Mouse (Mus musculus) liver, postnatal 0 days (tissue): ENCODE results near the gene Celf3. TPM values are rescaled to one million over a fixed set of nuclear protein-coding genes. Genes with fewer than 3 reads are reported as not detected.

Experiments
- ATAC-seq: fragments of 200-750 bp; cut with Nextera tagmentation; 2 replicates; pipeline ENCODE4 v1.8.0; 2017; ENCODE audit warnings: mild to moderate bottlenecking, moderate library complexity
- DNase-seq: peaks from one replicate; pipeline ENCODE4 v3.0.0-alpha.2; 2016
- H3K27ac ChIP-seq: fragments of 300-500 bp; sonication (generic); 2 replicates; pipeline ENCODE4 v1.5.1; 2014; ENCODE audit warnings: antibody characterized with exemption, moderate library complexity, mild to moderate bottlenecking, low read depth
- H3K27me3 ChIP-seq: fragments of 300-500 bp; sonication (generic); 2 replicates; pipeline ENCODE4 v1.6.1; 2014; ENCODE audit warnings: low read length, control low read depth, mixed read lengths; ENCODE audit not compliant: insufficient read depth
- H3K36me3 ChIP-seq: fragments of 300-500 bp; sonication (generic); replicated peaks from 2 replicates; pipeline ENCODE4 v1.6.1; 2014; ENCODE audit warnings: mild to moderate bottlenecking, control low read depth, low read length, moderate library complexity, mixed read lengths; ENCODE audit not compliant: insufficient read depth
- H3K4me1 ChIP-seq: fragments of 300-500 bp; sonication (generic); 2 replicates; pipeline ENCODE4 v1.6.1; 2014; ENCODE audit warnings: antibody characterized with exemption, mild to moderate bottlenecking, control low read depth; ENCODE audit not compliant: insufficient read depth
- H3K4me2 ChIP-seq: fragments of 300-500 bp; sonication (generic); 2 replicates; pipeline ENCODE4 v1.6.1; 2014; ENCODE audit warnings: low read depth, mild to moderate bottlenecking, low read length, moderate library complexity, mixed read lengths
- H3K4me3 ChIP-seq: fragments of 300-500 bp; sonication (generic); 2 replicates; pipeline ENCODE4 v1.5.1; 2014; ENCODE audit warnings: low read depth, low read length
- H3K9ac ChIP-seq: fragments of 300-500 bp; sonication (generic); replicated peaks from 2 replicates; pipeline ENCODE4 v1.6.1; 2014; ENCODE audit warnings: mild to moderate bottlenecking, moderate library complexity
- H3K9me3 ChIP-seq: fragments of 300-500 bp; sonication (generic); 2 replicates; pipeline ENCODE4 v1.6.1; 2016; ENCODE audit warnings: mild to moderate bottlenecking, control low read depth, low read length, mixed read lengths
- CTCF ChIP-seq: sonication (generic); IDR thresholded peaks from 2 replicates; pipeline ENCODE4 v1.5.1; 2016; ENCODE audit warnings: antibody characterized with exemption, low read depth
- EP300 ChIP-seq: IDR thresholded peaks from 2 replicates; pipeline ENCODE4 v1.6.1; 2016; ENCODE audit warnings: antibody characterized with exemption, low read depth, mild to moderate bottlenecking
- whole genome bisulfite sequencing: fragments of 180-500 bp; shearing (Covaris S2); extraction: QIAGEN DNeasy Blood & Tissue Kit; methylation state at CpG from one replicate; pipeline ENCODE4 v1.1.7; 2014; ENCODE audit not compliant: insufficient replicate concordance; 5-methylcytosine and 5-hydroxymethylcytosine counted together
- polyA plus RNA-seq: library from polyadenylated mRNA; unstranded; fragments of >200 nt; fragmentation: Nextera tagmentation; extraction: Ambion mirVana; gene quantifications from 2 replicates; pipeline ENCODE4 v1.2.1, GENCODE M21; 2015

The Celf3 gene
- polyA plus RNA-seq, 1 experiment from 2014 or later, result 0.06 TPM

- peak; percentile 38 for DNase-seq
- TF ChIP-seq EP300, result no peak
- no peak for TF ChIP-seq CTCF
- 78% methylated on average over 17 of the region's 17 CpGs for WGBS
- Histone ChIP-seq H3K27ac (no peak overlapping the region), H3K4me3 (no peak overlapping the region), H3K4me2 (no peak overlapping the region), H3K9ac (no peak overlapping the region), H3K4me1 (no peaks in the 10 kb centered on the region), H3K27me3 (peaks cover 24% of the 10 kb centered on the region), H3K9me3 (no peaks in the 10 kb centered on the region), H3K36me3 (no peaks in the 10 kb centered on the region)
- ATAC-seq, result 0 out of 2 replicates have a peak, but pooled peaks have one; percentile 18
Observed at GRCm38 (mm10) chr3:94482764-94483385, 4.8 kb downstream of the Celf3 start.

GRCm38 (mm10) chr3:94483790-94484439, 5.8 kb downstream of the Celf3 start:
- Histone ChIP-seq H3K4me3 (no peak overlapping the region), H3K9me3 (no peaks in the 10 kb centered on the region), H3K4me2 (no peak overlapping the region), H3K27ac (no peak overlapping the region), H3K4me1 (no peaks in the 10 kb centered on the region), H3K36me3 (no peaks in the 10 kb centered on the region), H3K27me3 (peaks cover 20% of the 10 kb centered on the region), H3K9ac (no peak overlapping the region)
- TF ChIP-seq CTCF (no peak), EP300 (no peak)
- ATAC-seq (no peak), DNase-seq (peak; percentile 30)
- 46% methylated on average over 19 of the region's 20 CpGs for WGBS

GRCm38 (mm10) chr3:94485922-94486321, 7.8 kb downstream of the Celf3 start:
- H3K27me3 ChIP-seq, result 0 out of 2 replicates have a peak, but pooled peaks cover 4% of the 10 kb centered on the region
- no peak overlapping the region for H3K4me2 ChIP-seq
- no peaks in the 10 kb centered on the region for H3K4me1 ChIP-seq
- H3K9me3 ChIP-seq, result no peaks in the 10 kb centered on the region
- H3K36me3 ChIP-seq, result no peaks in the 10 kb centered on the region
- H3K9ac ChIP-seq, result no peak overlapping the region
- no peak overlapping the region for H3K4me3 ChIP-seq
- ATAC-seq (no peak), DNase-seq (no peak)
- no peak overlapping the region for H3K27ac ChIP-seq
- 66% methylated on average over 7 of the region's 7 CpGs for WGBS
- no peak for TF ChIP-seq CTCF
- no peak for TF ChIP-seq EP300

GRCm38 (mm10) chr3:94487581-94487980, 9.5 kb downstream of the Celf3 start:
- no peak overlapping the region for H3K9ac ChIP-seq
- no peaks in the 10 kb centered on the region for H3K9me3 ChIP-seq
- H3K4me1 ChIP-seq, result no peaks in the 10 kb centered on the region
- no peaks in the 10 kb centered on the region for H3K27me3 ChIP-seq
- 73% methylated on average over 6 of the region's 6 CpGs for WGBS
- no peak for DNase-seq
- H3K36me3 ChIP-seq, result no peaks in the 10 kb centered on the region
- ATAC-seq, result no peak
- H3K4me2 ChIP-seq, result no peak overlapping the region
- H3K27ac ChIP-seq, result no peak overlapping the region
- no peak for TF ChIP-seq CTCF
- no peak for TF ChIP-seq EP300
- no peak overlapping the region for H3K4me3 ChIP-seq

- H3K4me3 ChIP-seq, result no peak overlapping the region
- 81% methylated on average over 4 of the region's 4 CpGs for WGBS
Observed at GRCm38 (mm10) chr3:94497162-94497561, 19.1 kb downstream of the Celf3 start.

GRCm38 (mm10) chr3:94502243-94502642, 24.1 kb downstream of the Celf3 start:
- Histone ChIP-seq H3K27ac (no peak overlapping the region), H3K4me1 (no peaks in the 10 kb centered on the region), H3K36me3 (peaks cover 24% of the 10 kb centered on the region; the same call in 1 of the 2 replicates), H3K9ac (no peak overlapping the region), H3K4me2 (no peak overlapping the region), H3K27me3 (no peaks in the 10 kb centered on the region), H3K9me3 (no peaks in the 10 kb centered on the region), H3K4me3 (no peak overlapping the region)
- DNase-seq, result no peak
- WGBS, result 84% methylated on average over 3 of the region's 3 CpGs
- ATAC-seq, result no peak
- TF ChIP-seq CTCF (peak; percentile 83), EP300 (no peak)

More at GRCm38 (mm10) chr3:94497162-94497561, 19.1 kb downstream of the Celf3 start:
- Histone ChIP-seq H3K4me2 (no peak overlapping the region), H3K4me1 (no peaks in the 10 kb centered on the region), H3K9ac (no peak overlapping the region), H3K36me3 (peaks cover 20% of the 10 kb centered on the region), H3K27me3 (no peaks in the 10 kb centered on the region), H3K9me3 (no peaks in the 10 kb centered on the region), H3K27ac (no peak overlapping the region)
- no peak for TF ChIP-seq CTCF
- no peak for TF ChIP-seq EP300
- DNase-seq (no peak), ATAC-seq (no peak)
